Mouse (Mus musculus): ENCODE results near the gene Ccl21a.
"Not testable (repeated sequence)": the region's sequence is repeated elsewhere in the genome, so short reads cannot be mapped to it uniquely, and the experiment has no call there.

Ccl21a gene

GRCm38 (mm10) chr4:42773893-42774292 is at the start of gene Ccl21a:
TSS of gene Ccl21a (minus strand) at chr4:42773993.
- DNase-seq (ENCODE audit: low spot score): not testable (repeated sequence)

GRCm38 (mm10) chr4:42756477-42756876 is 17.3 kb downstream of the Ccl21a start, which contains the start of gene Ccl19:
TSS of gene Ccl19 (minus strand) at chr4:42756577.
- not testable (repeated sequence) for DNase-seq (ENCODE audit: low spot score)

GRCm38 (mm10) chr4:42735245-42735644 is 38.5 kb downstream of the Ccl21a start, which contains the start of gene 4930578G10Rik:
TSS of gene 4930578G10Rik (plus strand) at chr4:42735545.
- DNase-seq (ENCODE audit: low spot score): not testable (repeated sequence)
